ENCODE assay signal across 9 mouse cellular contexts in genomic region chr10:125966481-125967251, GRCm38 (mm10). TPM values are rescaled to one million over a fixed set of nuclear protein-coding genes. Genes with fewer than 3 reads are reported as not detected.
DNase-seq lines count a peak whose midpoint lies in the region; ATAC-seq lines count a peak whose summit lies in the region.
"Had no signal": no experiment of that assay in that cellular context is flagged by ENCODE, and none has a peak within 500 bp of the region (broad histone marks: within the 10 kb centered on the region; RNA-seq: fewer than 3 reads in every experiment).

No protein-coding gene starts in this region.

- peak; percentile 71 for ATAC-seq in forebrain, embryonic 16.5 days
- peak; percentile 72 for ATAC-seq in hindbrain, embryonic 13.5 days (ENCODE audit: low FRiP score)
- peak; percentile 63 for ATAC-seq in midbrain, embryonic 14.5 days (ENCODE audit: low FRiP score, low TSS enrichment)
- no peak for ATAC-seq in activated CD4-positive, CD25-positive, alpha-beta regulatory T cell, adult 4 months

- peak overlapping the region; percentile 33; the same call in 1 of the 2 replicates for H3K27ac ChIP-seq in forebrain, embryonic 16.5 days (ENCODE audit: low read length)
- H3K27ac ChIP-seq in hindbrain, embryonic 13.5 days: peak overlapping the region; percentile 76
- peak overlapping the region; percentile 68 for H3K27ac ChIP-seq in midbrain, embryonic 14.5 days (replicated peaks; ENCODE audit: low read depth, low read length)

- H3K4me1 ChIP-seq in forebrain, embryonic 16.5 days (replicated peaks; ENCODE audit: control insufficient read depth, insufficient read depth, low read length): peaks cover 23% of the 10 kb centered on the region
- H3K4me1 ChIP-seq in hindbrain, embryonic 13.5 days (replicated peaks): peaks cover 39% of the 10 kb centered on the region
- peaks cover 14% of the 10 kb centered on the region for H3K4me1 ChIP-seq in midbrain, embryonic 14.5 days (ENCODE audit: control insufficient read depth, insufficient read depth, low read length)

- WGBS in forebrain, embryonic 16.5 days: under 1% methylated on average over 59 of the region's 59 CpGs
- WGBS in hindbrain, embryonic 13.5 days: under 1% methylated on average over 59 of the region's 59 CpGs
- under 1% methylated on average over 59 of the region's 59 CpGs for WGBS in midbrain, embryonic 14.5 days

- no peaks in the 10 kb centered on the region for H3K36me3 ChIP-seq in forebrain, embryonic 16.5 days (ENCODE audit: control insufficient read depth, insufficient read depth)
- no peaks in the 10 kb centered on the region for H3K36me3 ChIP-seq in hindbrain, embryonic 13.5 days
- H3K36me3 ChIP-seq in midbrain, embryonic 14.5 days (ENCODE audit: control insufficient read depth, insufficient read depth, low read length): no peaks in the 10 kb centered on the region
- H3K36me3 ChIP-seq: G1E had no signal

- H3K27me3 ChIP-seq in forebrain, embryonic 16.5 days (replicated peaks; ENCODE audit: control insufficient read depth, insufficient read depth, low read length): peaks cover 15% of the 10 kb centered on the region
- no peaks in the 10 kb centered on the region for H3K27me3 ChIP-seq in hindbrain, embryonic 13.5 days
- H3K27me3 ChIP-seq in midbrain, embryonic 14.5 days (ENCODE audit: control insufficient read depth, insufficient read depth, low read length): peaks cover 8% of the 10 kb centered on the region; the same call in 1 of the 2 replicates

- no peaks in the 10 kb centered on the region for H3K9me3 ChIP-seq in forebrain, embryonic 16.5 days (ENCODE audit: control insufficient read depth, low read length)
- no peaks in the 10 kb centered on the region for H3K9me3 ChIP-seq in hindbrain, embryonic 13.5 days
- no peaks in the 10 kb centered on the region for H3K9me3 ChIP-seq in midbrain, embryonic 14.5 days (ENCODE audit: control insufficient read depth, low read length)

- peak; percentile 95 for DNase-seq in heart, adult 11 months
- DNase-seq in heart, adult 8-10 months (ENCODE audit: low spot score): no peak
- peak; percentile 65 for DNase-seq in adrenal gland, postnatal 10 days
- peak; percentile 10 for DNase-seq in liver
- peak; percentile 67 for DNase-seq in midbrain, embryonic 14.5 days

- peak overlapping the region; percentile 100 for H3K4me2 ChIP-seq in forebrain, embryonic 16.5 days (ENCODE audit: low read length)
- peak overlapping the region; percentile 96 for H3K4me2 ChIP-seq in hindbrain, embryonic 13.5 days
- H3K4me2 ChIP-seq in midbrain, embryonic 14.5 days (ENCODE audit: low read length): peak overlapping the region; percentile 99

- H3K4me3 ChIP-seq in forebrain, embryonic 16.5 days (replicated peaks; ENCODE audit: low read length): peak overlapping the region; percentile 76
- H3K4me3 ChIP-seq in hindbrain, embryonic 13.5 days: peak overlapping the region; percentile 75
- peak overlapping the region; percentile 74 for H3K4me3 ChIP-seq in midbrain, embryonic 14.5 days (replicated peaks; ENCODE audit: low read depth, low read length)

- H3K9ac ChIP-seq in forebrain, embryonic 16.5 days (replicated peaks; ENCODE audit: low read depth, low read length): peak overlapping the region; percentile 68
- peak overlapping the region; percentile 83 for H3K9ac ChIP-seq in hindbrain, embryonic 13.5 days
- H3K9ac ChIP-seq in midbrain, embryonic 14.5 days (replicated peaks; ENCODE audit: low read length): peak overlapping the region; percentile 65

RNA-seq across cellular contexts. Expression of gene Lrig3, which starts 0.7 kb away (rescaled TPM):
- 1 to 10 TPM in 3 of 4 experiments, under 1 TPM in 1; 0.98 to 2.2 (median 1.6) TPM for total RNA-seq in heart, adult 8-10 months (2022)
- 1 to 10 TPM; 6.6 to 8.1 TPM for total RNA-seq in adrenal gland, postnatal 10 days (2021)
- 2.1 and 2.6 TPM in 2 replicates for polyA plus RNA-seq in forebrain, embryonic 16.5 days (2015; fragmentation: Nextera tagmentation; extraction: Ambion mirVana)
- polyA plus RNA-seq in hindbrain, embryonic 13.5 days (2015; fragmentation: Nextera tagmentation; extraction: Ambion mirVana): 5.0 and 5.5 TPM in 2 replicates
- 2.4 and 5.5 TPM in 2 replicates for polyA plus RNA-seq in midbrain, embryonic 14.5 days (2014; fragmentation: Nextera tagmentation; extraction: Ambion mirVana)
- polyA plus RNA-seq in activated CD4-positive, CD25-positive, alpha-beta regulatory T cell, adult 4 months (2017; shearing (Covaris generic)): not detected
- polyA plus RNA-seq: G1E had no signal
